Mouse (Mus musculus): Measurements from ENCODE around the gene Nyap1. TPM values are rescaled to one million over a fixed set of nuclear protein-coding genes. Genes with fewer than 3 reads are reported as not detected.
"Not testable (repeated sequence)": the region's sequence is repeated elsewhere in the genome, so short reads cannot be mapped to it uniquely, and the experiment has no call there.

Nyap1 gene
- total RNA-seq, 2 experiments from 2014 or later = 0.45 to 0.75 TPM

- no peak for DNase-seq
Measured at GRCm38 (mm10) chr5:137768475-137768874, 27.1 kb upstream of the Nyap1 start.

GRCm38 (mm10) chr5:137766270-137766669 is 24.9 kb upstream of the Nyap1 start:
- no peak for DNase-seq

GRCm38 (mm10) chr5:137764609-137765340 is 23.4 kb upstream of the Nyap1 start:
- no peak for DNase-seq

GRCm38 (mm10) chr5:137759971-137760412 is 18.6 kb upstream of the Nyap1 start:
- peak; percentile 88 for DNase-seq

- DNase-seq = no peak
Measured at GRCm38 (mm10) chr5:137758921-137759534, 17.6 kb upstream of the Nyap1 start.

- no peak for DNase-seq
Measured at GRCm38 (mm10) chr5:137757887-137758286, 16.5 kb upstream of the Nyap1 start.

- DNase-seq = peak; percentile 88
Measured at GRCm38 (mm10) chr5:137756882-137757661, 15.7 kb upstream of the Nyap1 start.

- no peak for DNase-seq
Measured at GRCm38 (mm10) chr5:137756106-137756505, 14.7 kb upstream of the Nyap1 start.

- DNase-seq = no peak
Measured at GRCm38 (mm10) chr5:137755425-137755824, 14.0 kb upstream of the Nyap1 start.

- DNase-seq = no peak
Measured at GRCm38 (mm10) chr5:137753111-137753832, 11.9 kb upstream of the Nyap1 start.

- DNase-seq = no peak
Measured at GRCm38 (mm10) chr5:137751988-137752387, 10.6 kb upstream of the Nyap1 start.

GRCm38 (mm10) chr5:137751221-137751887 is 9.9 kb upstream of the Nyap1 start:
- no peak for DNase-seq

- not testable (repeated sequence) for DNase-seq
Measured at GRCm38 (mm10) chr5:137750212-137750611, 8.8 kb upstream of the Nyap1 start.

- no peak for DNase-seq
Measured at GRCm38 (mm10) chr5:137749196-137749836, 7.9 kb upstream of the Nyap1 start.

GRCm38 (mm10) chr5:137748130-137748770 is 6.8 kb upstream of the Nyap1 start:
- no peak for DNase-seq

GRCm38 (mm10) chr5:137747326-137747961 is 6.0 kb upstream of the Nyap1 start:
- peak; percentile 52 for DNase-seq

- no peak for DNase-seq
Measured at GRCm38 (mm10) chr5:137746851-137747325, 5.5 kb upstream of the Nyap1 start.

GRCm38 (mm10) chr5:137746282-137746850 is 5.0 kb upstream of the Nyap1 start:
- DNase-seq = peak; percentile 75

All from gastrocnemius, postnatal 10 days (tissue).